Mouse (Mus musculus): ENCODE results near the gene Egfr.
A peak's percentile ranks its signal among the peaks of the same experiment; 100 is the strongest.

Egfr gene

DNA sequence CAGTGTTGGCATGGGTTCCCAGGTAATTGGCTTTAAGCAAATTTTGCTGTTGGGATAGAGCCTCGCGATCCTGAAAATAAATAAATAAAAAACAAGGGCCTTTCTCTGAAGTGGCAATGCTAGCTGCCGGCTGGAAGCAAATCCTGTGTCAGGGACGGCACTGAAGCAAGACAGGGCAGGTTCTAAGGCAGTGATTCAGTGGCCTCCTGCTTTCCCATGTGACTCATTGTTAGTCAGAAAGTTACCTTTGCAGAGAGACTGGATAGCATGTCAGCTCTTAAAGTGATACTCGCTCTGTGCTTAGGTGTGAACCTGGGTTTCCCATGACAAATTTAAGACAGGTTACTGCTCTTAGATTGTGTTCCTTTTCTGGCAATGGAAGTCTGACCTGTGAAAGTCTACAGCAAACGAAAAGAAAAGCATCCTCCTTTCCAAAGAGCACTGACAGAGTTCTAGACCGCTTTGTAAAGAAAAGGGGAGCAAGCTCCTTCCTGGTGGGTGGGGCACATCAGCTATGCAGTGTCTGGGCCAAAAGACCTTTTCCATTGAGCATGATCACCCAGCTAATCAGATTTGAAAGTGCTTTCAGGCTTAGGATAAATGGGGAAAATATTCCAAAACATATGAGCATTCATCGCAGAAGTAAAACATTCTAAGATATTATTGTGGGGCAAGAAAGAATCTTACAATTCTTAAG lies 78.7 kb downstream of the Egfr start:
- no peak for DNase-seq

- DNase-seq = peak; percentile 92
Observed at GRCm38 (mm10) chr11:16831974-16832464, 80.0 kb downstream of the Egfr start.

DNA sequence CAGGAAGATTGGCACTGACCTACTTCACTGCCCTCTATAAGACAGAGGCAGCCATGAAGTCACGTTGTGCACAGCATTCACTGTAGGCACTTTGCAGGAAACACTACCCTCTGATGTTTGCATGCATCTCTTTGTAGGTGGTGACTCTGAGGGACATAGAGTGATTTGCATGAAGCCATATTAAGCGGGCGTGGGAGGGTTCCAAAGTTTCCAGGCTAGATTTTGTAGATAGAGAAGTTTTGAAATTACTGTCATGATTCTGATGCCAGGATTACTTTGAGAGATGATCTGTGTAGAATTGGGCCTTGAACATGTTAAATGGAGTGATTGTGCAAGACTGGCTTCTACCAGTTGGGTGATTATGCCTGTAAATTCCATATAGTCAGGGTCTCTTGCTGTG lies 86.8 kb downstream of the Egfr start:
- no peak for DNase-seq

DNA sequence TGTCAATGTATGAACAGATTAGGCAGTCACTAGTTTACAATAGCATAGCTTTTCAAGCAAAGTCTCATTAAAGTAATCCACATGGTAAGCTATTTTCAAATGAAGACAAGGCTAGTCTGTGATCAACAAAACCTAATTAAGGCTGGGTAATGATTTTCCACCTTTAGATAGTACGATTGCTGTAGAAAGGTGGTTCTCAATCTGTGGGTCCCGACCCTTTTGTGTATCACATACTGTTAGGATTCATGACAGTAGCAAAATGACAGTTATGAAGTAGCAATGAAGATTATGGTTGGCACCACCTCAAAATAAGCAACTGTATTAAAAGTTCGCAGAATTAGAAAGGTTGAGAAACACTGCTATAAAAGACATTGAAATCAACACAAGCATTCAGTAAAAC lies 90.9 kb downstream of the Egfr start:
- DNase-seq = no peak

GRCm38 (mm10) chr11:16843889-16844568 lies 92.0 kb downstream of the Egfr start:
- peak; percentile 95 for DNase-seq

DNA sequence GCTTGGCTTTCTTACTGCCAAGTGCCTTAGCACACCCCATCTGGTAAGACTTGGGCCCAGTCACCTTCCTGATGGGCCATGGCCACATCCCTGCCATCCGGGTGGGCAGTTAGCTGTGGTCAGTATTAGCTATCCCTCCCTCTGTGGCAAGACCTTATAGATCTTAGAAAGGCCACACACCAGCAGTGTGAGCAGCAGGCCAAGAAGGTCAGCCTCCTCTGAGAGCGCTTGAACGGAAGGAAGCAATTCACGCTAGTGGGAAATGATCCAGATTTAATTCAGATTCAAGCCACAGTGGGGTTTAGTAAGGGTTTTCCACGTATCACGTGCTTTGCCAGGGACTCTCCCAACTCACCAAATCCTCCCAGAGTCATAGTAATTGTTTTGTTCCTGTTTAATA lies 96.9 kb downstream of the Egfr start:
- DNase-seq = peak; percentile 97

GRCm38 (mm10) chr11:16851361-16851760 lies 99.4 kb downstream of the Egfr start:
- DNase-seq = no peak

DNA sequence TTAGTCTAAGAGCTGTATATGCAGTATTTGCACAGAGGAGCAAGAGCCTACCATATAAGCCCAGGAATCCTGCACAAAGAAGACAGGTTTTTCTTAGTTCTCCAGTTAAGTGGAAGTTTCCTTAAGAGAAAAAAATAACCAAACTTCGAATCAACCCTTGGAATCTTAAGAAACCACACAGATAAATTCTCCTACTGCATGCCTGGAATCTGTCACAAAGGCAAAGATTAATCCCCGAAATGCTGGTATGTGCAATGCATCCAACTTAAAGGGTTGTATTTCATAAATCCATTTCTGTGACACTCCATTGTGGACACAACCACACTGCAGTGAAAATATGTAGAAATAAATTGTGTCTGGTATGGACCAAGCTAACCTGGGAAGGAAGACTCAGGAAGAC lies 102.1 kb downstream of the Egfr start:
- DNase-seq = no peak

DNA sequence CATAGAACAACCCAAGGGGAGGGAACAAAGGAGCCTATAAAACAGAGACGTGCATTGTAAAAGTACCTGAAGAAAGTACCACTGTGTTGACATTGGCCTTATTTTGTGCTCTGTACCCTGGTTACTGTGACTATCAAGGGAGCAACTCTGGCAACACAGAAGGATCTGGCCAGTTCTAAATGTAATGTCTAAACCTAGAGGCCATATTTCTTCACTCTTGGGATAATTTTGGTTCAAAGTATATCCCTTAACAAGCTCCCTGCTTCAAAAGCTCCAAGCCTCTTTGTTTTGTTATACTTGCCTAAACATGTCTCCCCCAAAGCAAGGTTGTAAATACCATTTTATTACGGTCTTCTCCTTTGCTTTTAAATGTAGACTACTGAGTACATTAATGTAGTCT lies 105.3 kb downstream of the Egfr start:
- DNase-seq = no peak

DNA sequence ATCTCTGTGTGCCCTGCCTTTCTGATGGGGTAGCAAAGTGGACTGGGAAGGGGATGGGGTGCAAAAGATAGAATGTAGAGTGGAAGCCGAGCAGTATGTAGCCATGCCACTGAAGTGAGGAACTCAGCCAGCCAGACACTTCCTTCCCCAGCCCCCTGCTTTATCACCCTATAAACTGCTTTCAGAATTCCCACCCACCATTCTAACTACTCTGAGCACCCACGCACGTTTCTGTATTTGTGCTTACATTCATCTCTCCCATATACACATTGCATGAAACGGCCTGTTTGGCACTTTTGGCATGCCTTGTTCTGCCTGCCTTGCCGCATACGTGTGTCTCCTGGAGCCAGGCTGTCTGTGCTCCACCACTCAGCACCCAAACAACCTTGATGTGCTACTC lies 109.0 kb downstream of the Egfr start:
- DNase-seq = no peak

GRCm38 (mm10) chr11:16863547-16863946 lies 111.5 kb downstream of the Egfr start:
- DNase-seq = no peak

GRCm38 (mm10) chr11:16864980-16865561 lies 113.1 kb downstream of the Egfr start:
- peak; percentile 94 for DNase-seq

GRCm38 (mm10) chr11:16868051-16868450 lies 116.0 kb downstream of the Egfr start:
- no peak for DNase-seq

DNA sequence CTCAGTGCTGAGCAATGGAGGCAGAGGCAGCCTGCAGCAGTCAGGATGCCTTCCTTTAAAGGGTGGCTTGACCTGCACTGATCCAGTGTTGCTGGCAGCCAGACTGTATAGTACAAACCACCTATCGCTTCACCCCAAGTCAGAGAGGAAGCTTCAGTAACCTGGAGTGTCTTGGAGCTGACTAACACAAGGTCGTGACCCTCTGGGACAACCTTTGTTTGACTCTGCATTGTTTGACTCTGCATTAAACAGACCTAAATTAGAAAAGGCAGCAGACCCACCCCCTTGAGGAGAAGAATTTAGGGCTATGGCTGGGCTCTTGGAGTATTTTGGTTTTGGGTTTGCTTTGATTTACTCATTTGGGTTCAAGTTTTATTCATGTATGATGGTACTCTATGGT lies 117.5 kb downstream of the Egfr start:
- DNase-seq = no peak

DNA sequence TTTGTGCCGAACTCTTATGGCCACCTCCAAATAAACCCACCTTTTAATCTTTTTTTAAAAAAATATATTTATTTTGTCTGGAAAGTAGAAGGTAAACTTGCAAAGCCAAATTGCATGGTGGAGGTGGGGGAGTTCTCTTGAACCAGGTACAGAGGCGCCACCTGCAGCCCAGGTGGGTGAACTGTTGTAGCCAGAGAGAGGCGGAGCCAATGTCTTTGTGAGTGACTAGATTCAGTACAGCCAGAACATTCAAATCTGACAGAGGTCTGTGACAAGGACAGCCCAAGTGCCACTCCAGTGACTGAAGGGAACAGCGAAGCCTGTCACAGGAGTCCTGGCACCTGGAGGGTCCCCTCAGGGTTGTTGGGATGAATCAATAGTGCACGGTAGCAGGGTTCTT lies 119.1 kb downstream of the Egfr start:
- DNase-seq = no peak

DNA sequence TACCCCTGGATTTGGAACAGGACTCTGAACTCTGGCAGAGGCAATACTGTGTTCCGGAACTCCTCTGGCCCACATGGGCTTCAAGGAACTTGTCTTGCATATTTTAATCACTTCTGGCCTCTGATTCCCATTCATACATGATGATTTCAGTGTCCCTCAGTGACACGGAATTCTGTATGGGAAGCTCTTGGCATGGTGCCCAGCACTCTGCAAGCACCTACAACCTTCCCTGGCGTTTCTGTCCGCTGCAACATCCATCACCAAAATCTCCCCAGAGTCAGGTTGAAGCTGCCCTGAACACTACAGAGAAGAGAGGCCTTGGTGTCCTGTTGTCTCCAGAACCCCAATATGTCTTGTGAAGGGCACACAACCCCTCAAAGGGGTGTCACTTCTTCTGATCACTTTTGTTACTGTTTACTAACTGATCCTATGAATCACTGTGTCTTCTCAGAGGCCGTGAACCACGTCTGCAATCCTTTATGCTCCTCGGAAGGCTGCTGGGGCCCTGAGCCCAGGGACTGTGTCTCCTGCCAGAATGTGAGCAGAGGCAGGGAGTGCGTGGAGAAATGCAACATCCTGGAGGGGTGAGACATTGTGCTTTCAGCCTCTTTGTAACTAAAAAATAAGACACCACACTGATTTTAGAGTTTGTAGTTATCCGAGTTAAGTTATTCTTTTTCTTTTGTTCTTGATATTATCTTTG lies 125.8 kb downstream of the Egfr start:
- peak; percentile 91 for DNase-seq

GRCm38 (mm10) chr11:16881932-16882331 lies 129.9 kb downstream of the Egfr start:
- no peak for DNase-seq

DNA sequence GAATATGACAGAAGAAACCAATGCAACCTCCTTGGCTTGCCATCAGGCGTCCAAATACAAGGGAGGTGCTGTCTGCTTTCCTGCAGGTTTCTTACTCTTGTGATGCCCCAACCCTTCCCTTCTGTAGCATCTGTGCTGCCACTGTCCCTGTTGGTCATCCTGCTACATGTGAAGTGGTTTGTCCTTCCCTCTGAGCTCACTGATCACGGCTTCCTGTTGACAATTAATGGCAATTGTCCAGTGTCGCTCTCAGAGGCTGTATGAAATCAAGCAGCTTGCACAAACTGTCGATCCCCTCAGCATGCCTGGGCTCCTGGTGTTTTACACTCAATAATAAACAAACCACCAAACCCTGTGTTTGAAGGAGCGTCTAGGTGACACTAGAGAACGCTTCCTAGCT lies 134.1 kb downstream of the Egfr start:
- DNase-seq = peak; percentile 92

DNA sequence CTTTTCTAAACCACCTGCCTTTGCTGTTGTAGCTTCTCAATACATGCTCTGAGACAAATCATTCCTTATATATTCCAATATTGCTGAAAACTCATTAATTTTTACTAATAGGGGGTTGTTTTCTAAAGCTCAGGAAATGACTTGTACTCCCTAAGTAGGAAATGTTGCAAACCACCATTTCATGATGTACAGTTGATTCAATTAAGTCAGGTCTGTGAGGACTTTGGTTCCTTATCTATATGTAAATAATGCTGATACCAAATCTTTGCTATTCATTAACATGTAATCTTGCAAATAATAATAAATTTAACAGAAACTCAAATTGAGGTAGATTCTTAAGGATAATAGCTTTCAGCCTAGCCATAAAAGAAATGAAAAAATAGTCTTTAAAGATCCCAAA lies 136.1 kb downstream of the Egfr start:
- DNase-seq = no peak

GRCm38 (mm10) chr11:16895441-16896356 lies 143.7 kb downstream of the Egfr start:
- DNase-seq = peak; percentile 94

DNA sequence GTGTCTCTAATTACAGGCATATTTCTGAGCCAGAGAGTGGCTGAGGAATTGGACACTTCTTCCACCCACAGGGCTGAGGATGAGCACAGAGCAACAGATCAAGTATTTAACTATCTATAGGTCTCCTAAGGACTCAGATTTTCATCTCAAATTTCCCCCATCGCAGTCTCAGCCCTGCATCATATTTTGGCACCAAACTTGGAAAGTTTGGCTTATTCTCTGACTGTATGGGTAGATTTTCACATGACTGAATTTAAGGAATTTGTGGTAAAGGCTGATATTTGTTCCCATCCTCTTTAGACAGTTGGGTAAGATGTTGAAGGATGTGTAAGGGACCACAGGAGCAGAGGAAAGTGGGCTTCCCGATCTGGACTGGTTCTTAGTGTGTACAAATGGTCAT lies 145.7 kb downstream of the Egfr start:
- DNase-seq = no peak

GRCm38 (mm10) chr11:16900182-16900581 lies 148.2 kb downstream of the Egfr start:
- no peak for DNase-seq

All from heart, adult 11 months (tissue).